In the genomic region with DNA sequence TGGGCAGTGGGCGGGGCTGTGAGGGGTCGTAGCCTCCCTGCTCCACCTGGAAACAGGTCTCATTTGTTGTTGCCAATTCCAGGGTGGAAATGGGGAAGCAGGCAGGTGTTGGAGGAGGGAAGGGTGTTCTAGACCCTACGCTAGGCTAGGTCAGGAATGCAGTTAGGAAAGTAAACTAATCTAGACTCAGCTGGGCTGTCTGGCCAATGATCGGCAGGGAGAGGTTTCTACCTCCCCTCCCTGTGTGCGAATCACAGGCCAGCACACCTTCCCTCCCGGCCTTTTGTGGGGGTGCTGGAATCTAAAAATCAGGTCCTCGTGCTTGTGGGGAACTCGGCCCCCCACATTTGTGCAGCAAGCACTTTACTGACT, we compare ENCODE assay signal across 12 mouse cellular contexts. TPM values are rescaled to one million over a fixed set of nuclear protein-coding genes. Genes with fewer than 3 reads are reported as not detected.
A peak's percentile ranks its signal among the peaks of the same experiment; 100 is the strongest.
DNase-seq lines count a peak whose midpoint lies in the region; ATAC-seq and TF ChIP-seq lines count a peak whose summit lies in the region.
"Had no signal": no experiment of that assay in that cellular context is flagged by ENCODE, and none has a peak within 500 bp of the region (broad histone marks: within the 10 kb centered on the region; RNA-seq: fewer than 3 reads in every experiment).

No protein-coding gene starts in this region.

- no peak overlapping the region for H3K4me2 ChIP-seq in intestine, embryonic 15.5 days (replicated peaks)
- no peak overlapping the region for H3K4me2 ChIP-seq in intestine, postnatal 0 days (replicated peaks; ENCODE audit: low read depth)
- no peak overlapping the region for H3K4me2 ChIP-seq in intestine, embryonic 16.5 days (ENCODE audit: low read depth, low read length)
- H3K4me2 ChIP-seq: limb, embryonic 13.5 days; liver, embryonic 13.5 days; midbrain, embryonic 11.5 days had no signal

- no peaks in the 10 kb centered on the region for H3K27me3 ChIP-seq in intestine, embryonic 15.5 days (replicated peaks)
- no peaks in the 10 kb centered on the region for H3K27me3 ChIP-seq in intestine, postnatal 0 days (replicated peaks; ENCODE audit: control insufficient read depth, insufficient read depth, low read length)
- H3K27me3 ChIP-seq in testis, adult 2 months (ENCODE audit: control insufficient read depth, insufficient read depth, low read length), result no peaks in the 10 kb centered on the region
- no peaks in the 10 kb centered on the region for H3K27me3 ChIP-seq in intestine, embryonic 16.5 days (replicated peaks; ENCODE audit: control insufficient read depth, insufficient read depth, low read length)
- H3K27me3 ChIP-seq: limb, embryonic 13.5 days; liver, embryonic 13.5 days had no signal

- ATAC-seq in intestine, embryonic 15.5 days, result peak; percentile 61
- no peak for ATAC-seq in intestine, postnatal 0 days
- ATAC-seq in intestine, embryonic 16.5 days, result peak; percentile 58; the same call in 1 of the 2 replicates
- ATAC-seq in frontal cortex, adult (ENCODE audit: low TSS enrichment), result no peak
- ATAC-seq: inflammation-experienced regulatory T-cells, adult 6 months had no signal

- no peaks in the 10 kb centered on the region for H3K36me3 ChIP-seq in intestine, embryonic 15.5 days
- H3K36me3 ChIP-seq in intestine, postnatal 0 days (ENCODE audit: control insufficient read depth, insufficient read depth), result no peaks in the 10 kb centered on the region
- H3K36me3 ChIP-seq in testis, adult 2 months (ENCODE audit: control insufficient read depth, insufficient read depth, low read length), result no peaks in the 10 kb centered on the region
- H3K36me3 ChIP-seq in intestine, embryonic 16.5 days (ENCODE audit: control insufficient read depth, insufficient read depth, low read length), result no peaks in the 10 kb centered on the region
- H3K36me3 ChIP-seq: limb, embryonic 13.5 days; liver, embryonic 13.5 days had no signal

- H3K27ac ChIP-seq in intestine, embryonic 15.5 days, result no peak overlapping the region
- H3K27ac ChIP-seq in intestine, postnatal 0 days (ENCODE audit: low read depth, low read length), result no peak overlapping the region
- H3K27ac ChIP-seq in testis, adult 2 months (ENCODE audit: control insufficient read depth, insufficient read depth, low read depth, low read length), result no peak overlapping the region
- no peak overlapping the region for H3K27ac ChIP-seq in intestine, embryonic 16.5 days (ENCODE audit: low read length)
- H3K27ac ChIP-seq: limb, embryonic 13.5 days; liver, embryonic 13.5 days had no signal

- TF ChIP-seq CTCF in intestine, postnatal 0 days (IDR thresholded peaks at IDR 0.05; ENCODE audit: low read depth), result no peak
- no peak for TF ChIP-seq CTCF in testis, adult 2 months (IDR thresholded peaks at IDR 0.05; ENCODE audit: control insufficient read depth, insufficient read depth, insufficient replicate concordance, low read depth, low read length)

- peaks cover 10% of the 10 kb centered on the region for H3K4me1 ChIP-seq in intestine, embryonic 15.5 days (replicated peaks)
- H3K4me1 ChIP-seq in intestine, postnatal 0 days (replicated peaks; ENCODE audit: control insufficient read depth, insufficient read depth, low read length), result 0 out of 2 replicates have a peak, but pooled peaks cover 3% of the 10 kb centered on the region
- peaks cover 7% of the 10 kb centered on the region for H3K4me1 ChIP-seq in testis, adult 2 months (ENCODE audit: control insufficient read depth, insufficient read depth, low read length)
- peaks cover 15% of the 10 kb centered on the region for H3K4me1 ChIP-seq in intestine, embryonic 16.5 days (ENCODE audit: control insufficient read depth, insufficient read depth, low read length)
- H3K4me1 ChIP-seq: liver, embryonic 13.5 days had no signal

- H3K4me3 ChIP-seq in intestine, embryonic 15.5 days (replicated peaks), result no peak overlapping the region
- no peak overlapping the region for H3K4me3 ChIP-seq in intestine, postnatal 0 days (ENCODE audit: low read depth, low read length)
- peak overlapping the region; percentile 77 for H3K4me3 ChIP-seq in testis, adult 2 months (ENCODE audit: control insufficient read depth, low read depth, low read length)
- H3K4me3 ChIP-seq in intestine, embryonic 16.5 days (ENCODE audit: low read length), result no peak overlapping the region
- H3K4me3 ChIP-seq: limb, embryonic 13.5 days; liver, embryonic 13.5 days had no signal

- H3K9ac ChIP-seq in intestine, embryonic 15.5 days, result no peak overlapping the region
- no peak overlapping the region for H3K9ac ChIP-seq in intestine, postnatal 0 days (ENCODE audit: low read depth, low read length)
- H3K9ac ChIP-seq in intestine, embryonic 16.5 days (ENCODE audit: low read depth, low read length), result no peak overlapping the region; the same call in 1 of the 2 replicates
- H3K9ac ChIP-seq: limb, embryonic 13.5 days; liver, embryonic 13.5 days had no signal

- no peak for DNase-seq in testis, postnatal 14 days (ENCODE audit: low spot score)
- no peak for DNase-seq in right cerebral cortex, postnatal 14 days
- DNase-seq: cerebellum, adult 11 months; liver, embryonic 13.5 days had no signal

- no peak for TF ChIP-seq POLR2A in testis, adult 2 months (IDR thresholded peaks at IDR 0.05; ENCODE audit: control insufficient read depth, low read depth, low read length)

- WGBS in intestine, embryonic 15.5 days, result 51% methylated on average over 8 of the region's 8 CpGs
- 48% methylated on average over 8 of the region's 8 CpGs for WGBS in intestine, postnatal 0 days
- 60% methylated on average over 8 of the region's 8 CpGs for WGBS in intestine, embryonic 16.5 days

- no peaks in the 10 kb centered on the region for H3K9me3 ChIP-seq in intestine, embryonic 15.5 days
- peaks cover 4% of the 10 kb centered on the region; the same call in 1 of the 2 replicates for H3K9me3 ChIP-seq in intestine, postnatal 0 days (ENCODE audit: control insufficient read depth)
- no peaks in the 10 kb centered on the region for H3K9me3 ChIP-seq in intestine, embryonic 16.5 days (ENCODE audit: control insufficient read depth, low read length)
- H3K9me3 ChIP-seq: limb, embryonic 13.5 days; liver, embryonic 13.5 days had no signal

RNA-seq across cellular contexts. Expression of gene Rassf10, which starts 31.8 kb away (rescaled TPM):
- 2.5 and 2.6 TPM in 2 replicates for polyA plus RNA-seq in intestine, embryonic 15.5 days (2015; fragmentation: Nextera tagmentation; extraction: Ambion mirVana)
- polyA plus RNA-seq in intestine, postnatal 0 days (2015; fragmentation: Nextera tagmentation; extraction: Ambion mirVana), result 0.76 and 0.94 TPM in 2 replicates
- 0.79 and 0.82 TPM in 2 replicates for polyA plus RNA-seq in testis, adult 2 months (2012; rRNA removed)
- 0.99 and 1.1 TPM in 2 replicates for polyA plus RNA-seq in intestine, embryonic 16.5 days (2015; fragmentation: Nextera tagmentation; extraction: Ambion mirVana)
- polyA plus RNA-seq: inflammation-experienced regulatory T-cells, adult 6 months had no signal

Comparison
In these comparisons a context has a peak if more than half of its experiments do, and no peak if none do; other contexts are left out.
1. ATAC-seq: peak in intestine, embryonic 15.5 days (single experiment) and intestine, embryonic 16.5 days (single experiment); none in intestine, postnatal 0 days (single experiment) and frontal cortex, adult (single experiment).